Mouse (Mus musculus): ENCODE measurements around the gene Zfp598.
"Not testable (repeated sequence)": the region's sequence is repeated elsewhere in the genome, so short reads cannot be mapped to it uniquely, and the experiment has no call there.

- not testable (repeated sequence) for TF ChIP-seq GATA1, TAL1 (IDR thresholded peaks at IDR 0.05; ENCODE audit: low read length)
Observed at GRCm38 (mm10) chr17:24720616-24721015, 51.1 kb downstream of the Zfp598 start.

Measured in erythroblast, embryonic 14.5 days (primary cell).